Mouse (Mus musculus): ENCODE measurements around the gene Irs3.

GRCm38 (mm10) chr5:137629306-137629721 lies 16.2 kb downstream of the Irs3 start:
- TF ChIP-seq USF1 (IDR thresholded peaks at IDR 0.05; ENCODE audit: low read depth): no peak
- no peak for TF ChIP-seq POLR2A (IDR thresholded peaks at IDR 0.05; ENCODE audit: insufficient read length, low read depth)

Data from myocyte (in vitro differentiated cells).